In the genomic region with DNA sequence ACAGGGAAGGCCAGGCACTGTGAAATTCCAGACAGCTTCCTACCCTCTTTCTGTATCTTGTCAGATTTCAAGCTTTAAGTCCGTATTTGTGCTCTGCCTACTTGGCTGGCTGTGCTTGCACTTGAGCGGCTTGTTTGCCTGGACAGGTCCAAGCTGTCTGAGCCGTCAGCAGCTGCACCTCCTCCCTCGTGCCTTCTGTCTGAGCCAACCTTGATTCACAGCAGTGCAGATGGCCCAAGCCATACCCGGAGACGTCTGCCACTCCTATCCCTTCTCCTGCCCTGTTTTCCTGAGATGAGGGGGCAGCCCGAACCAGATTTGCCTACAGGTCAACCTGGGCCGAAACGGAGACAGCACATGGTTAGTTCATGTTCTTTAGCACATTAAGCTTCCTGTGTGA, we compare ENCODE assay signal across 10 mouse cellular contexts. TPM values are rescaled to one million over a fixed set of nuclear protein-coding genes. Genes with fewer than 3 reads are reported as not detected.
DNase-seq lines count a peak whose midpoint lies in the region; ATAC-seq and TF ChIP-seq lines count a peak whose summit lies in the region.
"Had no signal": no experiment of that assay in that cellular context is flagged by ENCODE, and none has a peak within 500 bp of the region (broad histone marks: within the 10 kb centered on the region; RNA-seq: fewer than 3 reads in every experiment).

No protein-coding gene starts in this region.

- H3K36me3 ChIP-seq in lung, postnatal 0 days (ENCODE audit: insufficient read depth, low read length): no peaks in the 10 kb centered on the region
- no peaks in the 10 kb centered on the region for H3K36me3 ChIP-seq in kidney, embryonic 14.5 days (ENCODE audit: control insufficient read depth, insufficient read depth, low read length)
- H3K36me3 ChIP-seq: limb, embryonic 13.5 days had no signal

- no peaks in the 10 kb centered on the region for H3K9me3 ChIP-seq in lung, postnatal 0 days (ENCODE audit: low read length)
- H3K9me3 ChIP-seq in kidney, embryonic 14.5 days (ENCODE audit: control insufficient read depth, low read length): no peaks in the 10 kb centered on the region
- H3K9me3 ChIP-seq: limb, embryonic 13.5 days; megakaryocyte, embryonic 14.5 days had no signal

- WGBS in lung, postnatal 0 days: 54% methylated on average over 9 of the region's 9 CpGs
- 73% methylated on average over 9 of the region's 9 CpGs for WGBS in olfactory bulb, adult 2 months
- 47% methylated on average over 9 of the region's 9 CpGs for WGBS in kidney, embryonic 14.5 days

- no peak overlapping the region for H3K9ac ChIP-seq in lung, postnatal 0 days (replicated peaks; ENCODE audit: low read depth)
- H3K9ac ChIP-seq in kidney, embryonic 14.5 days (ENCODE audit: low read depth, low read length): no peak overlapping the region
- H3K9ac ChIP-seq: limb, embryonic 13.5 days had no signal

- H3K27me3 ChIP-seq in lung, postnatal 0 days (replicated peaks; ENCODE audit: insufficient read depth, low read length): no peaks in the 10 kb centered on the region
- H3K27me3 ChIP-seq in kidney, embryonic 14.5 days (ENCODE audit: control insufficient read depth, insufficient read depth, low read length): no peaks in the 10 kb centered on the region
- H3K27me3 ChIP-seq: limb, embryonic 13.5 days; megakaryocyte, embryonic 14.5 days had no signal

- no peak for TF ChIP-seq EP300 in lung, postnatal 0 days (IDR thresholded peaks at IDR 0.05)

- no peaks in the 10 kb centered on the region for H3K4me1 ChIP-seq in lung, postnatal 0 days (ENCODE audit: insufficient read depth, low read depth, low read length)
- H3K4me1 ChIP-seq in olfactory bulb, adult 2 months (ENCODE audit: control insufficient read depth, insufficient read depth, low read length): peaks cover 39% of the 10 kb centered on the region
- H3K4me1 ChIP-seq in kidney, embryonic 14.5 days (ENCODE audit: control insufficient read depth, insufficient read depth, low read length): no peaks in the 10 kb centered on the region

- TF ChIP-seq CTCF in lung, postnatal 0 days (IDR thresholded peaks at IDR 0.05): no peak
- no peak for TF ChIP-seq CTCF in olfactory bulb, adult 2 months (IDR thresholded peaks at IDR 0.05; ENCODE audit: insufficient read depth, low read depth, low read length)

- no peak overlapping the region for H3K4me3 ChIP-seq in lung, postnatal 0 days (ENCODE audit: low read depth, low read length)
- H3K4me3 ChIP-seq in olfactory bulb, adult 2 months (ENCODE audit: insufficient read depth, low read depth, low read length): no peak overlapping the region
- H3K4me3 ChIP-seq in kidney, embryonic 14.5 days (ENCODE audit: low read length): no peak overlapping the region
- H3K4me3 ChIP-seq: limb, embryonic 13.5 days; megakaryocyte, embryonic 14.5 days had no signal

- DNase-seq in lung, postnatal 10 days: peak; percentile 47
- DNase-seq in lung, postnatal 0 days (ENCODE audit: low spot score): no peak
- peak; percentile 85 for DNase-seq in cerebellum, adult 11-12 months
- DNase-seq in cerebellum, postnatal 25 days: peak; percentile 80
- DNase-seq in spleen, adult 12 weeks (ENCODE audit: low spot score): no peak
- DNase-seq: thymus, adult 2 months had no signal

- no peak for ATAC-seq in lung, postnatal 0 days
- no peak for ATAC-seq in kidney, embryonic 14.5 days (ENCODE audit: low FRiP score, low TSS enrichment)

- no peak for TF ChIP-seq POLR2A in olfactory bulb, adult 2 months (IDR thresholded peaks at IDR 0.05; ENCODE audit: insufficient read depth, low read depth, low read length)

- H3K27ac ChIP-seq in lung, postnatal 0 days (ENCODE audit: low read length): no peak overlapping the region
- H3K27ac ChIP-seq in olfactory bulb, adult 2 months (ENCODE audit: insufficient read depth, low read depth, low read length): peak overlapping the region; percentile 8; the same call in 1 of the 2 replicates
- H3K27ac ChIP-seq in kidney, embryonic 14.5 days (ENCODE audit: low read depth, low read length): no peak overlapping the region
- H3K27ac ChIP-seq: limb, embryonic 13.5 days had no signal

- no peak overlapping the region for H3K4me2 ChIP-seq in lung, postnatal 0 days (replicated peaks; ENCODE audit: low read depth, low read length)
- no peak overlapping the region for H3K4me2 ChIP-seq in kidney, embryonic 14.5 days (replicated peaks; ENCODE audit: low read depth, low read length)
- H3K4me2 ChIP-seq: limb, embryonic 13.5 days had no signal

RNA-seq across cellular contexts. Expression of gene Lrrc4, which starts 14.5 kb away (rescaled TPM):
- polyA plus RNA-seq in lung, postnatal 0 days (2015; fragmentation: Nextera tagmentation; extraction: Ambion mirVana): 0.35 TPM in 2 replicates
- not detected in 2 replicates for polyA plus RNA-seq in olfactory bulb, adult 2 months (2012; ENCODE audit: insufficient read depth, insufficient read length, low replicate concordance, missing spikeins)
- polyA plus RNA-seq in kidney, embryonic 14.5 days (2014; fragmentation: Nextera tagmentation; extraction: Ambion mirVana): 1.6 and 2.8 TPM in 2 replicates

Comparison
In these comparisons a context has a peak if more than half of its experiments do, and no peak if none do; other contexts are left out.
1. DNase-seq: peak in lung, postnatal 10 days (single experiment), cerebellum, adult 11-12 months (single experiment) and cerebellum, postnatal 25 days (2 of 2); none in lung, postnatal 0 days (single experiment) and spleen, adult 12 weeks (single experiment).